Mouse (Mus musculus): ENCODE measurements around the gene Fam53b. TPM values are rescaled to one million over a fixed set of nuclear protein-coding genes. Genes with fewer than 3 reads are reported as not detected.
A peak's percentile ranks its signal among the peaks of the same experiment; 100 is the strongest.

The Fam53b gene
- total and polyA plus RNA-seq, 3 experiments = 15.6 to 30.9 (median 22.1) TPM

GRCm38 (mm10) chr7:132705130-132705529, 108.6 kb downstream of the Fam53b start:
- peaks cover 0 to 4% of the 10 kb centered on the region in 2 experiments for H3K36me3 ChIP-seq (replicated peaks in 1 of 2; ENCODE audit: control insufficient read depth in 1 of 2, insufficient read depth in 1 of 2, low read length in 1 of 2)
- H3K9ac ChIP-seq (ENCODE audit: insufficient read depth, low read depth) = no peak overlapping the region
- H3K4me1 ChIP-seq (ENCODE audit: control insufficient read depth in 1 of 2, insufficient read depth in 2 of 2) = peaks cover 3 to 51% of the 10 kb centered on the region in 2 experiments; a peak in 3 of 4 replicates
- peak; percentile 33 for DNase-seq (ENCODE audit: extremely low read depth)
- no peaks in the 10 kb centered on the region for H3K9me3 ChIP-seq (replicated peaks; ENCODE audit: low read length)
- H3K4me2 ChIP-seq (ENCODE audit: insufficient read depth, low read depth, poor library complexity, severe bottlenecking) = no peak overlapping the region
- dilution Hi-C loops (cut with MboI; ENCODE audit: extremely low pct_ligation_motif_present, extremely low pct_unique_long_range_greater_than_20kb, low sequenced_read_pairs) = no loop called here
- no peaks in the 10 kb centered on the region for H3K79me2 ChIP-seq (replicated peaks; ENCODE audit: control insufficient read depth, extremely low read depth, insufficient read depth, poor library complexity, severe bottlenecking)
- no peak overlapping the region for H3K27ac ChIP-seq (ENCODE audit: insufficient read depth, low read depth)
- H3K4me3 ChIP-seq (replicated peaks in 1 of 3; ENCODE audit: low read depth in 2 of 3, low read length in 2 of 3, poor library complexity in 1 of 3) = no peak overlapping the region
- TF ChIP-seq GABPA (IDR thresholded peaks at IDR 0.05; ENCODE audit: insufficient replicate concordance, low read depth, low read length) (no peak), NELFE (IDR thresholded peaks at IDR 0.05; ENCODE audit: low read depth, low read length) (no peak), POLR2A (IDR thresholded peaks at IDR 0.05; ENCODE audit: low read depth, low read length) (no peak), RAD21 (IDR thresholded peaks at IDR 0.05; ENCODE audit: low read depth, low read length) (peak; percentile 38), POLR2AphosphoS2 (IDR thresholded peaks at IDR 0.05; ENCODE audit: low read depth, low read length) (no peak), USF2 (conservative IDR thresholded peaks at IDR 0.05; ENCODE audit: low read depth, low read length) (no peak), HCFC1 (IDR thresholded peaks at IDR 0.05; ENCODE audit: low read depth, low read length) (no peak), ETS1 (conservative IDR thresholded peaks at IDR 0.05; ENCODE audit: low read depth, low read length) (no peak), E2F4 (IDR thresholded peaks at IDR 0.05; ENCODE audit: insufficient replicate concordance, low read depth, low read length) (no peak), JUN (IDR thresholded peaks at IDR 0.05; ENCODE audit: insufficient read depth, low read depth, low read length) (no peak), JUND (conservative IDR thresholded peaks at IDR 0.05; ENCODE audit: low read depth, low read length) (no peak), TBP (conservative IDR thresholded peaks at IDR 0.05; ENCODE audit: low read depth, low read length) (no peak), MXI1 (IDR thresholded peaks at IDR 0.05; ENCODE audit: low read depth, low read length) (no peak), ZKSCAN1 (IDR thresholded peaks at IDR 0.05; ENCODE audit: borderline replicate concordance, low read depth, low read length) (no peak), RCOR1 (conservative IDR thresholded peaks at IDR 0.05; ENCODE audit: low read depth, low read length) (no peak), MAZ (IDR thresholded peaks at IDR 0.05; ENCODE audit: low read depth, low read length) (no peak), MAX (IDR thresholded peaks at IDR 0.05; ENCODE audit: low read length) (no peak), ZC3H11A (IDR thresholded peaks at IDR 0.05; ENCODE audit: low read depth, low read length) (no peak), ELF1 (IDR thresholded peaks at IDR 0.05; ENCODE audit: low read depth, low read length) (no peak), SMC3 (IDR thresholded peaks at IDR 0.05; ENCODE audit: low read depth, low read length) (peak; percentile 61), CTCF (conservative IDR thresholded peaks at IDR 0.05 in 1 of 2, IDR thresholded peaks at IDR 0.05 in 1 of 2; ENCODE audit: low read depth in 2 of 2, low read length in 2 of 2) (peak in 1 of 2 experiments; percentile 59; a peak in 2 of 4 replicates), KAT2A (IDR thresholded peaks at IDR 0.05; ENCODE audit: insufficient replicate concordance, low read length) (no peak), ZNF384 (IDR thresholded peaks at IDR 0.05; ENCODE audit: low read depth, low read length) (no peak)
- no peaks in the 10 kb centered on the region for H3K27me3 ChIP-seq (replicated peaks)
- in situ Hi-C loops (cut with MboI; ENCODE audit: low pct_ligation_motif_present, low pct_unique_long_range_greater_than_20kb, low sequenced_read_pairs) = no loop called here

Data from CH12.LX (cell line).